Comparison of ENCODE assay signal across 32 mouse cellular contexts in genomic region chr19:14645666-14646065, GRCm38 (mm10). TPM values are rescaled to one million over a fixed set of nuclear protein-coding genes. Genes with fewer than 3 reads are reported as not detected.
DNase-seq lines count a peak whose midpoint lies in the region; ATAC-seq and TF ChIP-seq lines count a peak whose summit lies in the region.
"Had no signal": no experiment of that assay in that cellular context is flagged by ENCODE, and none has a peak within 500 bp of the region (broad histone marks: within the 10 kb centered on the region; RNA-seq: fewer than 3 reads in every experiment).

No protein-coding gene starts in this region.

- H3K27me3 ChIP-seq in embryonic facial prominence, embryonic 14.5 days (replicated peaks; ENCODE audit: control insufficient read depth, insufficient read depth, low read length) = no peaks in the 10 kb centered on the region
- H3K27me3 ChIP-seq in embryonic facial prominence, embryonic 10.5 days (replicated peaks; ENCODE audit: low read depth, poor library complexity, severe bottlenecking) = 0 out of 2 replicates have a peak, but pooled peaks cover 3% of the 10 kb centered on the region
- no peaks in the 10 kb centered on the region for H3K27me3 ChIP-seq in lung, postnatal 0 days (replicated peaks; ENCODE audit: insufficient read depth, low read length)
- H3K27me3 ChIP-seq: CH12.LX; embryonic facial prominence, embryonic 13.5 days; forebrain, embryonic 13.5 days; heart, embryonic 12.5 days; heart, embryonic 15.5 days had no signal

- no peak for ATAC-seq in embryonic facial prominence, embryonic 14.5 days (ENCODE audit: low read depth)
- ATAC-seq in lung, postnatal 0 days = no peak
- ATAC-seq: activated CD4-positive, CD25-positive, alpha-beta regulatory T cell, adult 4 months; forebrain, embryonic 13.5 days; forebrain, embryonic 16.5 days; hindbrain, postnatal 0 days; inflammation-experienced regulatory T-cells, adult 6 months; intestine, embryonic 16.5 days; Patski had no signal

- intact Hi-C loops in gastrocnemius, adult 2 months (cut with DNase I) = no loop called here

- H3K4me2 ChIP-seq in embryonic facial prominence, embryonic 14.5 days (ENCODE audit: low read depth, low read length) = no peak overlapping the region
- no peak overlapping the region for H3K4me2 ChIP-seq in lung, postnatal 0 days (replicated peaks; ENCODE audit: low read depth, low read length)
- H3K4me2 ChIP-seq: embryonic facial prominence, embryonic 13.5 days; forebrain, embryonic 13.5 days; heart, embryonic 12.5 days; heart, embryonic 15.5 days; hindbrain, embryonic 14.5 days had no signal

- TF ChIP-seq CTCF in lung, postnatal 0 days (IDR thresholded peaks at IDR 0.05) = no peak
- TF ChIP-seq CTCF in gastrocnemius, adult 2 months (IDR thresholded peaks at IDR 0.05) = no peak

- no peak overlapping the region for H3K4me3 ChIP-seq in embryonic facial prominence, embryonic 14.5 days (ENCODE audit: low read depth, low read length)
- H3K4me3 ChIP-seq in embryonic facial prominence, embryonic 10.5 days = no peak overlapping the region
- no peak overlapping the region for H3K4me3 ChIP-seq in lung, postnatal 0 days (ENCODE audit: low read depth, low read length)
- H3K4me3 ChIP-seq in gastrocnemius, adult 2 months = no peak overlapping the region
- H3K4me3 ChIP-seq: embryonic facial prominence, embryonic 13.5 days; forebrain, embryonic 10.5 days; forebrain, embryonic 13.5 days; heart, embryonic 12.5 days; heart, embryonic 15.5 days; hindbrain, embryonic 10.5 days had no signal

- WGBS in embryonic facial prominence, embryonic 14.5 days = 43% methylated on average over 2 of the region's 2 CpGs
- WGBS in embryonic facial prominence, embryonic 10.5 days = 79% methylated on average over 2 of the region's 2 CpGs
- WGBS in lung, postnatal 0 days = 36% methylated on average over 2 of the region's 2 CpGs

- DNase-seq in embryonic facial prominence, embryonic 14.5 days (ENCODE audit: low spot score) = peak; percentile 26
- DNase-seq in embryonic facial prominence, embryonic 10.5 days (ENCODE audit: low spot score) = no peak
- peak; percentile 12 for DNase-seq in lung, postnatal 0 days (ENCODE audit: low spot score)
- no peak for DNase-seq in lung, postnatal 10 days
- DNase-seq in ES-CJ7 (ENCODE audit: low read depth, low spot score) (peak; percentile 86), ZHBTc4 (ENCODE audit: low read depth, low spot score) (peak; percentile 91)
- DNase-seq in gastrocnemius, adult 2 months = no peak
- no peak for DNase-seq in adrenal gland, postnatal 10 days
- DNase-seq: adrenal gland, postnatal 14 days; B cell, adult 2 months; cerebellum, adult 11 months; cerebellum, adult 2 months; cerebellum, adult 9-11 months; cerebellum, postnatal 25 days; gastrocnemius, postnatal 25 days; heart, adult 18-20 months; heart, postnatal 10 days; heart, postnatal 36 days had no signal

- H3K4me1 ChIP-seq in embryonic facial prominence, embryonic 14.5 days (ENCODE audit: control insufficient read depth, insufficient read depth, low read length) = no peaks in the 10 kb centered on the region
- peaks cover 8% of the 10 kb centered on the region for H3K4me1 ChIP-seq in embryonic facial prominence, embryonic 10.5 days
- no peaks in the 10 kb centered on the region for H3K4me1 ChIP-seq in lung, postnatal 0 days (ENCODE audit: insufficient read depth, low read depth, low read length)
- H3K4me1 ChIP-seq: forebrain, embryonic 13.5 days; heart, embryonic 12.5 days; heart, embryonic 15.5 days; hindbrain, embryonic 10.5 days had no signal

- H3K36me3 ChIP-seq in embryonic facial prominence, embryonic 14.5 days (ENCODE audit: control insufficient read depth, insufficient read depth, low read length) = no peaks in the 10 kb centered on the region
- no peaks in the 10 kb centered on the region for H3K36me3 ChIP-seq in embryonic facial prominence, embryonic 10.5 days (replicated peaks)
- no peaks in the 10 kb centered on the region for H3K36me3 ChIP-seq in lung, postnatal 0 days (ENCODE audit: insufficient read depth, low read length)
- H3K36me3 ChIP-seq: embryonic facial prominence, embryonic 13.5 days; forebrain, embryonic 10.5 days; heart, embryonic 12.5 days; heart, embryonic 15.5 days; hindbrain, embryonic 10.5 days had no signal

- no peak for TF ChIP-seq EP300 in lung, postnatal 0 days (IDR thresholded peaks at IDR 0.05)

- H3K9me3 ChIP-seq in embryonic facial prominence, embryonic 14.5 days (ENCODE audit: control insufficient read depth, low read length) = no peaks in the 10 kb centered on the region
- H3K9me3 ChIP-seq in embryonic facial prominence, embryonic 10.5 days = no peaks in the 10 kb centered on the region
- no peaks in the 10 kb centered on the region for H3K9me3 ChIP-seq in lung, postnatal 0 days (ENCODE audit: low read length)
- H3K9me3 ChIP-seq: embryonic facial prominence, embryonic 13.5 days; forebrain, embryonic 10.5 days; forebrain, embryonic 13.5 days; heart, embryonic 12.5 days; heart, embryonic 15.5 days; hindbrain, embryonic 10.5 days had no signal

- no peak overlapping the region for H3K9ac ChIP-seq in embryonic facial prominence, embryonic 14.5 days (ENCODE audit: low read depth, low read length)
- H3K9ac ChIP-seq in lung, postnatal 0 days (replicated peaks; ENCODE audit: low read depth) = no peak overlapping the region
- H3K9ac ChIP-seq: embryonic facial prominence, embryonic 13.5 days; forebrain, embryonic 13.5 days; heart, embryonic 12.5 days; heart, embryonic 15.5 days; hindbrain, embryonic 14.5 days had no signal

- no peak overlapping the region for H3K27ac ChIP-seq in embryonic facial prominence, embryonic 14.5 days (replicated peaks; ENCODE audit: low read depth, low read length)
- no peak overlapping the region for H3K27ac ChIP-seq in embryonic facial prominence, embryonic 10.5 days (replicated peaks)
- H3K27ac ChIP-seq in lung, postnatal 0 days (ENCODE audit: low read length) = no peak overlapping the region
- no peak overlapping the region for H3K27ac ChIP-seq in gastrocnemius, adult 2 months
- H3K27ac ChIP-seq: embryonic facial prominence, embryonic 13.5 days; forebrain, embryonic 10.5 days; forebrain, embryonic 13.5 days; heart, embryonic 15.5 days; hindbrain, embryonic 10.5 days; hindbrain, embryonic 14.5 days; hindbrain, postnatal 0 days had no signal

RNA-seq across cellular contexts. Expression of gene Tle4, which starts 47.8 kb away (rescaled TPM):
- 14.3 and 15.8 TPM in 2 replicates for polyA plus RNA-seq in embryonic facial prominence, embryonic 14.5 days (2014; fragmentation: Nextera tagmentation; extraction: Ambion mirVana)
- polyA plus RNA-seq in embryonic facial prominence, embryonic 10.5 days (2016; fragmentation: Nextera tagmentation; extraction: Ambion mirVana) = 19.4 and 21.7 TPM in 2 replicates
- polyA plus RNA-seq in lung, postnatal 0 days (2015; fragmentation: Nextera tagmentation; extraction: Ambion mirVana) = 12.1 and 12.9 TPM in 2 replicates
- total RNA-seq in gastrocnemius, adult 2 months (2021) = 10 to 100 TPM; 17.8 to 20.8 TPM
- 10 to 100 TPM; 12.2 to 14.3 TPM for total RNA-seq in adrenal gland, postnatal 10 days (2021)

Comparison
In these comparisons a context has a peak if more than half of its experiments do, and no peak if none do; other contexts are left out.
1. DNase-seq: peak in embryonic facial prominence, embryonic 14.5 days (single experiment), lung, postnatal 0 days (single experiment), ES-CJ7 (single experiment) and ZHBTc4 (single experiment); none in embryonic facial prominence, embryonic 10.5 days (single experiment), lung, postnatal 10 days (single experiment), gastrocnemius, adult 2 months (single experiment) and adrenal gland, postnatal 10 days (single experiment).